Mouse (Mus musculus): ENCODE measurements around the gene Acod1.

Gene Acod1

DNA sequence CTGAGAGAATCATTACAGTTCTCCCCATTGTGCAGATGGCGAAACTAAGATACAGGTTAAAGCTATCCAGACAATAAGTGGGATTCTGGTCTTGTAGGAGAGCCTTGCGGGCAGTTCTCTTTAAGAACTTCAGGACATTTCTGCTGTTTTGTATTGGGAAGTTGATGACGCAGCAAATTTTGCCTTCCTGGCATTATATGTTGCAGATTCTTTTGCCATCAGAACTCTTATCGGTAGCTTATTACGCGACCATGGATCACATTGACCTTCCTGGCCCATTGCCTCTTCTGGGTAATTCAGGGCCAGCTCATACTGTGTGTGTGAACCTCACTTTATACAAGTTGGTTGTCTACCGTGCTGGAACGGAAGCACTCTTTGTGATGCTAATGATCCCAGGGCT, 27.0 kb downstream of the Acod1 start:
- DNase-seq = no peak

DNA sequence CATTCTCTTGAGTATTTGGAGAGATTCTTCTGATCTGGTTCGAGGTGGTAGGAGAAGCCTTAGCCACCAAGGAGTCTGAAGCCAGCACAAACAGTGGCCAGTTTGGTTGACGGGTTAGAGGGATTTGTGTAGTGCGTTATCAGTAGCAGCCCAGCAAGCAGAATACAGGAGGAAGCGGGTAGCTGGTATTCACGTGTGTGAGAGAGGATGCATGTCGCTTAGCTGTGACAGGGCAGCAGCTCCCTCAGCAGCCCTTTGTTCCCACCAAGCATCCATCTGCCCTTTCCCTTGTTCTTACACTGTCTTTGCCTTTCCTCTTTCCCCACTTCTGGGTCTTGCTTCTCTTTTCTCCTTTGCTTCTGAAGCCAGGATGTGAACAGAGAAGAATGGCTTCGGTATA, 28.4 kb downstream of the Acod1 start:
- DNase-seq = no peak

- no peak for DNase-seq
Measured at GRCm38 (mm10) chr14:103077272-103078005, 30.7 kb downstream of the Acod1 start.

DNA sequence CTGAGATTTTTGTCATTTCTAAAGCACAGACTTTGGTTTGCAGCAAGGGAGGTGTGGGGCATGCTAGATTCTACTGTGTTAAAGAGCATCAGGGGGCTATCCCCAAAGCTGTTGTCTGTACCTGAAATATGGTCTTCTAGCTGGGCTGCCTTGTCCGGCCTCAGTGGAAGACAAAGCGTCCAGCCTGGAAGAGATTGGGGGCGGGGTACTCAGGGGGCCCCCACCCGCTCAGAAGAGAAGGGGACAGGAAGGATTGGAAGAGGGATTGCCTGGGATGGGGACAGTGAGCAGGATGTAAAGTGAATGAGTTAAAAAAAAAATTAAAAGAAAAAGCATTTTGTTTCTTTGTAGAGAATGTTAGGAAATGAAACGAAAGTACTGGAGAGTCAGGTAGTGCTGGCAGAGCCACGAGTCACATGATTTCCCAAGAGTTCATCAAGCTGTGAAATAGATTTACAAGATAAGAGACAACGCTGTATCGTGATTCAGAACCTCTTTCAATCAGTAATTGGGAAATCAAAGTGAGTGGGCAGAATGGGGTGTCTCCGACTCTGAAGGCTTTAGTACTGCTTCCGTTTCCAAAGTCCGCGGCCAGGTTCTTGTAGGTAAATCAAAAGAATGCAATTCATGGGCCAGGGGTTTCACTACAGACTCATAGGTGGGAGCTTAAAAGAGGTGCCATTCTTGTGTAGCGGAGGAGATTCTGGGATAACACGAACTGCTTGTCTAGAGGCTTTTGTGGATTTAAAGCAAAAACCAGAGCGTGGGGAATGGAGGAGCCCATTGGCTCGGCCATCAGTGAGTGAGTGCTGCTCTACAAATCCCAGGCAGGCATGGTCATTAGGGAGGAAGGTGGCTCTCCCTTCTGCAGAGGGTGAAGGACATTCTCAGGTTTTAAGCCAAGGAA, 31.5 kb downstream of the Acod1 start:
- peak; percentile 43 to 49 for DNase-seq

- DNase-seq = peak; percentile 87 to 89
Measured at GRCm38 (mm10) chr14:103079209-103079977, 32.6 kb downstream of the Acod1 start.

DNA sequence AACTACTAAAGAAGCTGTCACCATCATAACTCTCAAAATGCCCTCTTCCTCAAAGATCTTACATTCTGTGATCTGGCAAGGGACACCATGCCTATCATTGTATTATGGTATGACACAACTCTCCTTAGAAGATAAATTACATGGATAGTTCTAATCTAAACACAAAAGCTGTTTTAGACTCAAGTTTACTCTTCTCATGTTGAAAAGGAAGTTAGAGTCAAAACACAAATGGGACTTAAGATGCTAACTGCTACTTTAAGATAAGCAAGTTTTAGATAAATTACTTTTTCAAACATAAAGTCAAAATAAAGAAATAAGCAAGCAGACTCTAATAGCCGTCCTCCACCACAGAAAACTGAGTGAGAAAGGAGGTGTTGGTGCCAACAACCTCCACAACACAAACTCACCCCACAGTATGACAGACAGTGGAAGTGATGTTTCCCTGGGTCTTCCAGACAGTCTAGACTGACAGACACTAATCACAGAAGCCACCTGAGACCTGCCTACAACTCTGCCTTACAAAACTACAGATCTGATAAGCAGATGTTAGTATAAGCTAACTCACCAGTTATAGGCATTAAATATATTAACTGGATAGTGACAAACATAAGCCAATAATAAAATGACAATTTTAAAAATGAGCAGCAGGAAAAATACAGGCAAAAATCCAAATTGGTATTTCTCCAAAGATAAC, 39.2 kb downstream of the Acod1 start:
- no peak for DNase-seq

- no peak for DNase-seq
Measured at GRCm38 (mm10) chr14:103086671-103087324, 40.0 kb downstream of the Acod1 start.

GRCm38 (mm10) chr14:103087846-103088245, 41.1 kb downstream of the Acod1 start:
- DNase-seq = no peak

DNA sequence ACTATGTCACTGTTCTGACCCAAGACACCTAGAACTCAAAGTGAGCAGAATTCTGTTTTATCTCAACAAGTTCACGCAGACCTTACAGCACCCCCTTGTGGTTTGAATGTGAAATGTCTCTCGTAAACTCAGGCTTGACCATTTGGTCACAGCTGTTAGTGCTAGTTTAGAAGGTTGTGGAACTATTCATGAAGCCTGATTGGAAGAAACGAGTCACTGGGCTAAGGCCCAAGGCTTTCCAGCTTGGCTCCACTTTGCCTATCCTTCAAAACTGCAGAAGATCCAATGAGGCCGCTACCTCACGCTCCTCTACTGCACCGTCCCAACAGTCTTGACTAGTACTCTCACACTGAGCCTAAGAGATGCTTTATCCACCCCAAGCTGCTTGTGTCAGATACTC, 41.8 kb downstream of the Acod1 start:
- DNase-seq = peak; percentile 56 to 73

GRCm38 (mm10) chr14:103093236-103093635, 46.5 kb downstream of the Acod1 start:
- no peak for DNase-seq

- DNase-seq = no peak
Measured at GRCm38 (mm10) chr14:103093670-103094069, 46.9 kb downstream of the Acod1 start.

DNA sequence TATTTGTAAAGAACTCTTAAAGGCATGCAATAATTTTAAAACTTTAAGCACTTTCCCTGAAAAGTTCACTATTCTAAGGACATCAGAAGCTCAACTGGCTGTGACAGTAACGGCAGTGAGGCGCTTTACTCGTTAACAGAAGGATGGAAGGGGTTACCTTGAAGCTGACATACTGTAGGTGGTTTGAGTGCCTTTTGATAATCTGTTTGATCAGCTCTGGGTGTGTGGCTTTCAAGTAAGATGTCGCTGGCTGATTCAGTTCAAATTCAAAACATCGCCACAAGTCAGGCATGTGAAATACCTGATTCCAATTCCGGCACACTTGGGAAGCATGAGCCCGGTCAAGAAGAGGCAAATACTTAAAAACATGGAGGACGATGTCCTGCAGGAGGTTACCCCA, 48.3 kb downstream of the Acod1 start:
- no peak for DNase-seq

DNA sequence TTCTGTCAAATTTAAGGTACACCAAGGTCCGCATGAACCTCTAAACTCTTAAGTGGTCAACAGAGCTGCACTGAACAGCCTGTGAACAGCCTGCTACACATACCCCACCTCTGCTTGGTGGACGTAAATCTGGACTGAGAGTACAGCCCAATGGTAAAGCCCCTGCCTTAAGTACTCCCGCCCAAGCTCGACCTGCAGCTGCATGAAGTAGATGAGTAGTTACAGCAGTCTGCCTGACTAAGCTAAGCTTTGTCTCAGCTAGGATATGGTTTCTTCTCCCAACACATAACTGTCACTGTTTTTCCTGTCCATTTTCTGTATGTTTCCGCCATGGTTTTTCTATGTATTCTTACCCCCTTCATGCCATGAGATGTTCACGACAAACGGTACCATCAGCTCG, 49.0 kb downstream of the Acod1 start:
- no peak for DNase-seq

GRCm38 (mm10) chr14:103096621-103097020, 49.8 kb downstream of the Acod1 start:
- no peak for DNase-seq

DNA sequence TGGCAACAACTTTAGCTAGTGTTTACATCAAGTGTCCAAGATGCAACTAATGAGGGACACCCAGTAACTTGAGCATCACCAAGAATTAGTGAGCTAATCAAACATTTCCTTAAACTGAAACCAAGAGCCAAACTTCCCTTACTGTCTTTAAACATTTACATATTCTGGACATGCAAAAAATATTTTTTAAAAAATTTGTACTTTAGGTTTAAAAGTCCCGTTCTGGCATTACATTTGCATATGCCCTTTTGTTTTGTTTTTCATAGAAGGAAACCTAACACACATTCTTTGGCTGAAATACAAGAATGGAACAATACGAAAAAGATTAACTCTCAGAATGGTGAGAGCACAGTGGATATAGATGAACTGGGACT, 51.4 kb downstream of the Acod1 start:
- DNase-seq = no peak

GRCm38 (mm10) chr14:103098587-103099235, 51.9 kb downstream of the Acod1 start:
- peak; percentile 88 to 95 for DNase-seq

DNA sequence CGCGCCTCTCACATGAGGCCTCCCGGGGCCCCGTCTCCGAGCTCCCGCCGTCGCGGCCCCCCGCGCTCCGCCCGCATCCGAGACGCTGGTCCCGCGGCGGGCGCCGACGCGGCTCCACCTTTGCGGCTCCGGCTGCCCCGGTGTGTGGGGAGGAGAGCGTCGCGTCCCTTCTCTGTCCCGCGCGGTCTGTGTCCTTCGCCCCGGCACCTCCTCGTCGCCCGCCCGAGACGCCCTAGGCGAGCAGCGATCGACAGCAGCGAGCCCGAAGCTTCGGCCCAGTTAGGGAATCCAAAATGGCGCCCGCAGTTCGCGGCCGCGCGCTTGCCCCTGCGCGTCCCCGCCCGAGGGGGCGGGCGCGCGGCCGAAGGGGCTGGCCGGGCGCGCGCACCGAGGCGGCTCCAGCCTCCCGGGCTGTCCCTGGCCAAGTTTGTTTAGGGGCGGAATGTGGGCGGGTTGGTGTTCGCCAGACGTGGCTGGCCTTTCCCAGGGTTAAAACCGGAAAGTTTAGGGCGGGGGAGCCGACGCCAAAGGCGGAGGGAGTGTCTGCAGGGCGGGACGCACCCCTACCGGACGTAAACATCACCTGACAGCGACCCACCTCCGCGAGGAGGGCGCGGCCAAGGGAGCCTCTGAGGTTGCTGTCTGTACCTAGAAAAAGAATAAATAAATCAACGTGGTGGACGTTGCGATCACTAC, 52.6 kb downstream of the Acod1 start, which contains the start of gene Fbxl3:
Fbxl3 (minus strand) TSS at position 329 of the 696 bp plus-strand sequence.
- peak; percentile 90 for DNase-seq

DNA sequence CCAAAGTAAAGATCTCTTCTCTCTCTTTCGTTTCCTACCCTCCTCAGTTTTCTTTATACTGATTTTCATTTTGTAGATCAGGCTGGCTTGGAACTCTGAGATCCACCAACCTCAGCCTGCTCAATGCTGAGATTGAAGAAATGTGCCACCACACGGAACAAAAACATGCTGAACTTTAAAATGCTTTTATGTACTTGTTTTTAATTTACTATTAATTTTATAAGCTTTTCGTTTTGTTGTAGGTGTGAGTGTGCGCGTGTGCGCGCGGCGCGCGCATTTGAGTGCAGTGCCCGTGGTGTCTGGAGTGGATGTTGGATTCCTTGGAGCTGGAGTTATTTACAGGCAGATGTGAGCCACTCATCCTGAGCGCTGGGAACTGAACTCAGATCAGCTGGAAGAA, 53.5 kb downstream of the Acod1 start:
- no peak for DNase-seq

DNA sequence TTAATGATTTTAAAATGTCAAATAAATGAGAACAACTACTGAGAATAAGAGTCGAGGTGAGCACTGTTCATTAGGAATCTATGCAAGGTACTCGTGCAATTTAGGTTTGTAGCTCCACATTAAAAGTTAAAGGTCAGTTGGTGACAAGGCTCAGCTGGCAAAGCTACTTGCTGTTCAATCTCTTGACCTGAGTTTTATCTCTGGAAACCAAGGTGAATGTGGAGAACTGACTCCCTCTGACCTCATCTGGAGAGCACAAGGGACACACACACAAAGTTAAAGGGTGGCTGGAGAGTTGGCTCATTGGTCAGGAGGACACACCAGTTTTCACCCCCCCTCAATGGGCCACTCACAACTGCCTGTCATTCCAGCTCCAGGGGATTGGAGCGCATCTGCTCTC, 54.4 kb downstream of the Acod1 start:
- DNase-seq = no peak

- DNase-seq = no peak
Measured at GRCm38 (mm10) chr14:103102246-103102645, 55.5 kb downstream of the Acod1 start.
